26 mouse cellular contexts compared by ENCODE assay signal in the genomic region with DNA sequence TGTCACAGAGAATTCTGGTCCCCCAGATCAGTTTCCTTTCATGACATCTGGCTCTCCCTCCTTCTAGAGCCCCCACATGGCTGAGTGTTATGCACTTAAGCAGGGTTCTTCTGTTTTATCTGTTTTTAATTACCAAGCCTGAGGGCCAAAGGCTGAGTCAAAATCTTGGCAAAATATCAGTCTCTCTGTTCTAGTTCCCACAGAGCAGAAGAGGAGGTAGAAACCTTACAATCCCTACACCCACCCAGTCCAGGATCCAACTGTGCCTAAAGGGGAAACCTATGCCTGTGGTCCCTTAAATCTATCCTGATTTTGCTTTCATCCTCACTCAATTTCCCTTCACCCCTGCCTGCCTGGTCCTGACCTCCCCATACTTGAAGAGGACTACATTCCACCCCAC.
DNase-seq lines count a peak whose midpoint lies in the region; ATAC-seq and TF ChIP-seq lines count a peak whose summit lies in the region.
"Had no signal": no experiment of that assay in that cellular context is flagged by ENCODE, and none has a peak within 500 bp of the region (broad histone marks: within the 10 kb centered on the region; RNA-seq: fewer than 3 reads in every experiment).

No protein-coding gene starts in this region.

- no peak overlapping the region for H3K9ac ChIP-seq in limb, embryonic 15.5 days
- H3K9ac ChIP-seq: embryonic facial prominence, embryonic 13.5 days; forebrain, embryonic 12.5 days; forebrain, embryonic 15.5 days; heart, embryonic 12.5 days; heart, embryonic 15.5 days; hindbrain, embryonic 15.5 days had no signal

- H3K4me2 ChIP-seq in limb, embryonic 15.5 days = no peak overlapping the region
- H3K4me2 ChIP-seq: embryonic facial prominence, embryonic 13.5 days; forebrain, embryonic 12.5 days; forebrain, embryonic 15.5 days; heart, embryonic 12.5 days; heart, embryonic 15.5 days; hindbrain, embryonic 15.5 days had no signal

- H3K36me3 ChIP-seq in kidney, adult 2 months (ENCODE audit: control insufficient read depth, insufficient read depth, low read length) = no peaks in the 10 kb centered on the region
- H3K36me3 ChIP-seq in limb, embryonic 15.5 days = no peaks in the 10 kb centered on the region
- H3K36me3 ChIP-seq: embryonic facial prominence, embryonic 13.5 days; forebrain, embryonic 12.5 days; forebrain, embryonic 15.5 days; G1E; heart, embryonic 12.5 days; heart, embryonic 15.5 days; hindbrain, embryonic 15.5 days had no signal

- DNase-seq in kidney, adult 2 months = peak; percentile 46
- no peak for DNase-seq in kidney, postnatal 36 days
- peak; percentile 2 for DNase-seq in ovary, postnatal 14 days (ENCODE audit: low spot score)
- DNase-seq in ovary, postnatal 10 days (ENCODE audit: low spot score) = no peak
- DNase-seq in thymus, postnatal 14 days = no peak
- DNase-seq: adrenal gland, postnatal 10 days; adrenal gland, postnatal 36 days; B cell, adult 2 months; cerebellum, adult 11 months; cerebellum, adult 2 months; cerebellum, adult 9-11 months; cerebellum, postnatal 25 days; gastrocnemius, postnatal 25 days; heart, adult 18-20 months; heart, postnatal 10 days; heart, postnatal 36 days had no signal

- no peak for TF ChIP-seq POLR2A in kidney, adult 2 months (IDR thresholded peaks at IDR 0.05; ENCODE audit: low read depth, low read length)

- H3K4me1 ChIP-seq in kidney, adult 2 months (ENCODE audit: control insufficient read depth, insufficient read depth, low read length) = peaks cover 11% of the 10 kb centered on the region; the same call in 1 of the 2 replicates
- H3K4me1 ChIP-seq in limb, embryonic 15.5 days = 0 out of 2 replicates have a peak, but pooled peaks cover 6% of the 10 kb centered on the region
- H3K4me1 ChIP-seq: forebrain, embryonic 12.5 days; forebrain, embryonic 15.5 days; hindbrain, embryonic 15.5 days had no signal

- no peak overlapping the region for H3K4me3 ChIP-seq in kidney, adult 2 months (ENCODE audit: insufficient read depth, low read depth, low read length)
- no peak overlapping the region for H3K4me3 ChIP-seq in limb, embryonic 15.5 days
- H3K4me3 ChIP-seq: embryonic facial prominence, embryonic 13.5 days; forebrain, embryonic 12.5 days; forebrain, embryonic 15.5 days; heart, embryonic 12.5 days; heart, embryonic 15.5 days; hindbrain, embryonic 15.5 days had no signal

- TF ChIP-seq CTCF in kidney, adult 2 months (conservative IDR thresholded peaks at IDR 0.05; ENCODE audit: insufficient read depth, insufficient read length, low read depth, low read length) = no peak

- ATAC-seq in limb, embryonic 15.5 days (ENCODE audit: insufficient number of reproducible peaks, low FRiP score, low TSS enrichment, low read depth) = 0 out of 2 replicates have a peak, but pooled peaks have one; percentile 40
- ATAC-seq: forebrain, embryonic 15.5 days; Patski had no signal

- no peaks in the 10 kb centered on the region for H3K9me3 ChIP-seq in limb, embryonic 15.5 days
- H3K9me3 ChIP-seq: embryonic facial prominence, embryonic 13.5 days; forebrain, embryonic 12.5 days; forebrain, embryonic 15.5 days; G1E; heart, embryonic 12.5 days; heart, embryonic 15.5 days; hindbrain, embryonic 15.5 days had no signal

- H3K27me3 ChIP-seq in kidney, adult 2 months (replicated peaks; ENCODE audit: control insufficient read depth, insufficient read depth, low read length) = no peaks in the 10 kb centered on the region
- H3K27me3 ChIP-seq in limb, embryonic 15.5 days = no peaks in the 10 kb centered on the region
- H3K27me3 ChIP-seq: CH12.LX; embryonic facial prominence, embryonic 13.5 days; forebrain, embryonic 12.5 days; forebrain, embryonic 15.5 days; heart, embryonic 12.5 days; heart, embryonic 15.5 days; hindbrain, embryonic 15.5 days had no signal

- no peak overlapping the region; the same call in 1 of the 2 replicates for H3K27ac ChIP-seq in kidney, adult 2 months (ENCODE audit: insufficient read depth, low read depth, low read length)
- peak overlapping the region; percentile 18; the same call in 1 of the 2 replicates for H3K27ac ChIP-seq in limb, embryonic 15.5 days
- H3K27ac ChIP-seq: embryonic facial prominence, embryonic 13.5 days; forebrain, embryonic 12.5 days; forebrain, embryonic 15.5 days; heart, embryonic 15.5 days; hindbrain, embryonic 15.5 days had no signal

Comparison
In these comparisons a context has a peak if more than half of its experiments do, and no peak if none do; other contexts are left out.
1. DNase-seq: peak in kidney, adult 2 months (single experiment) and ovary, postnatal 14 days (single experiment); none in kidney, postnatal 36 days (0 of 2), ovary, postnatal 10 days (single experiment) and thymus, postnatal 14 days (single experiment).